Mouse (Mus musculus) MEL (cell line): Measurements from ENCODE around the gene Xrcc1. TPM values are rescaled to one million over a fixed set of nuclear protein-coding genes. Genes with fewer than 3 reads are reported as not detected.

ENCODE experiments used
- DNase-seq: peaks from one replicate; pipeline ENCODE4 v3.0.0; 2011; ENCODE audit warnings: low read depth, low spot score
- H3K27ac ChIP-seq: 2 replicates; pipeline ENCODE4 v1.5.1; 2012; ENCODE audit warnings: low read depth, mild to moderate bottlenecking, control low read depth, low read length, moderate library complexity; ENCODE audit not compliant: control insufficient read depth
- H3K27me3 ChIP-seq, 2 experiments: fragments of 150-350 bp in 1 of 2; sonication (generic) in 1 of 2; 2 replicates each; pipeline ENCODE4 v1.6.1; 2012; ENCODE audit warnings: low read length in 2 of 2, mild to moderate bottlenecking in 2 of 2, improper control_type of control experiment in 1 of 2, moderate library complexity in 1 of 2; ENCODE audit not compliant: insufficient read depth in 2 of 2, control insufficient read depth in 1 of 2
- H3K36me3 ChIP-seq, 2 experiments: 2 replicates each; pipeline ENCODE4 v1.6.1; 2012 to 2014; ENCODE audit warnings: low read length in 2 of 2, improper control_type of control experiment in 1 of 2, inconsistent platforms in 1 of 2, mild to moderate bottlenecking in 1 of 2; ENCODE audit not compliant: insufficient read depth in 2 of 2, control insufficient read depth in 1 of 2
- H3K4me1 ChIP-seq, 2 experiments: fragments of 150-350 bp in 1 of 2; sonication (generic) in 1 of 2; 2 replicates each; pipeline ENCODE4 v1.6.1; 2012; ENCODE audit warnings: low read length in 2 of 2, improper control_type of control experiment in 1 of 2, mild to moderate bottlenecking in 1 of 2; ENCODE audit not compliant: insufficient read depth in 2 of 2, control insufficient read depth in 1 of 2
- H3K4me3 ChIP-seq, 2 experiments: fragments of 150-350 bp in 1 of 2; sonication (generic) in 1 of 2; 2 replicates each; pipeline ENCODE4 v1.5.1; 2012; ENCODE audit warnings: low read depth in 2 of 2, low read length in 2 of 2, mild to moderate bottlenecking in 2 of 2, moderate library complexity in 2 of 2, control low read depth in 1 of 2, improper control_type of control experiment in 1 of 2; ENCODE audit not compliant: control insufficient read depth in 1 of 2, insufficient read depth in 1 of 2
- H3K79me2 ChIP-seq: 2 replicates; pipeline ENCODE4 v1.6.1; 2012; ENCODE audit warnings: mild to moderate bottlenecking, low read length, moderate library complexity; ENCODE audit not compliant: control insufficient read depth, poor library complexity, insufficient read depth
- H3K9ac ChIP-seq: 2 replicates; pipeline ENCODE4 v1.6.1; 2012; ENCODE audit warnings: low read depth, mild to moderate bottlenecking, control low read depth, low read length, moderate library complexity; ENCODE audit not compliant: control insufficient read depth, poor library complexity, severe bottlenecking
- H3K9me3 ChIP-seq: fragments of 150-350 bp; sonication (generic); replicated peaks from 2 replicates; pipeline ENCODE4 v1.6.1; 2012; ENCODE audit warnings: mild to moderate bottlenecking, low read length, improper control_type of control experiment, moderate library complexity; ENCODE audit not compliant: insufficient read depth
- BHLHE40 ChIP-seq: IDR thresholded peaks from 2 replicates; pipeline ENCODE4 v1.6.1; 2012; ENCODE audit warnings: low read depth, mild to moderate bottlenecking, inconsistent platforms, low read length, improper control_type of control experiment, borderline replicate concordance
- CHD1 ChIP-seq: IDR thresholded peaks from 2 replicates; pipeline ENCODE4 v1.6.1; 2012; ENCODE audit warnings: low read depth, mild to moderate bottlenecking, inconsistent platforms, low read length, improper control_type of control experiment
- E2F4 ChIP-seq: IDR thresholded peaks from 2 replicates; pipeline ENCODE4 v1.6.1; 2011; ENCODE audit warnings: low read depth, low read length, improper control_type of control experiment, borderline replicate concordance
- GABPA ChIP-seq: IDR thresholded peaks from 2 replicates; pipeline ENCODE4 v1.6.1; 2012; ENCODE audit warnings: low read depth, mild to moderate bottlenecking, inconsistent platforms, low read length, improper control_type of control experiment, moderate library complexity
- HCFC1 ChIP-seq: IDR thresholded peaks from 2 replicates; pipeline ENCODE4 v1.6.1; 2012; ENCODE audit warnings: low read depth, mild to moderate bottlenecking, inconsistent platforms, low read length, improper control_type of control experiment, moderate library complexity
- MAFK ChIP-seq: IDR thresholded peaks from 2 replicates; pipeline ENCODE4 v1.6.1; 2011; ENCODE audit warnings: low read depth, mild to moderate bottlenecking, low read length, improper control_type of control experiment, borderline replicate concordance
- MAX ChIP-seq: IDR thresholded peaks from 2 replicates; pipeline ENCODE4 v1.6.1; 2011; ENCODE audit warnings: low read length, improper control_type of control experiment
- MEF2A ChIP-seq: IDR thresholded peaks from 2 replicates; pipeline ENCODE4 v1.6.1; 2014; ENCODE audit warnings: low read depth, mild to moderate bottlenecking, inconsistent platforms, low read length, improper control_type of control experiment; ENCODE audit not compliant: poor library complexity, insufficient replicate concordance, severe bottlenecking; ENCODE audit errors: extremely low read depth
- POLR2AphosphoS5 ChIP-seq: IDR thresholded peaks from 2 replicates; pipeline ENCODE4 v1.6.1; 2012; ENCODE audit warnings: low read depth, borderline replicate concordance, mild to moderate bottlenecking, inconsistent platforms, low read length, moderate library complexity, mixed read lengths
- RCOR1 ChIP-seq: IDR thresholded peaks from 2 replicates; pipeline ENCODE4 v1.6.1; 2012; ENCODE audit warnings: low read depth, mild to moderate bottlenecking, inconsistent platforms, low read length, improper control_type of control experiment
- SMC3 ChIP-seq: IDR thresholded peaks from 2 replicates; pipeline ENCODE4 v1.6.1; 2011; ENCODE audit warnings: low read depth, low read length, improper control_type of control experiment
- TAL1 ChIP-seq: IDR thresholded peaks from 2 replicates; pipeline ENCODE4 v1.6.1; 2012; ENCODE audit warnings: mild to moderate bottlenecking, inconsistent platforms, low read length, moderate library complexity, mixed read lengths
- USF2 ChIP-seq, 2 experiments: IDR thresholded peaks; 2 replicates each; pipeline ENCODE4 v1.6.1; 2011 to 2012; ENCODE audit warnings: improper control_type of control experiment in 2 of 2, low read length in 2 of 2, borderline replicate concordance in 1 of 2, inconsistent platforms in 1 of 2, low read depth in 1 of 2, mild to moderate bottlenecking in 1 of 2; ENCODE audit not compliant: insufficient read depth in 1 of 2
- ZKSCAN1 ChIP-seq: IDR thresholded peaks from 2 replicates; pipeline ENCODE4 v1.6.1; 2012; ENCODE audit warnings: low read depth, mild to moderate bottlenecking, inconsistent platforms, low read length, improper control_type of control experiment, moderate library complexity
- ZMIZ1 ChIP-seq: IDR thresholded peaks from 2 replicates; pipeline ENCODE4 v1.6.1; 2012; ENCODE audit warnings: low read depth, mild to moderate bottlenecking, inconsistent platforms, low read length, improper control_type of control experiment, moderate library complexity
- polyA plus RNA-seq, 2 experiments: library from polyadenylated mRNA; stranded (reverse) in 1 of 2; unstranded in 1 of 2; fragments of >175 nt in 1 of 2; fragments of >200 nt in 1 of 2; gene quantifications; 2 replicates each; pipeline versions ENCODE4 v1.2.1 to v1.2.4; 2012; ENCODE audit warnings: low replicate concordance in 2 of 2, low read depth in 1 of 2; ENCODE audit not compliant: insufficient read length in 2 of 2, insufficient read depth in 1 of 2, missing spikeins in 1 of 2
- total RNA-seq: library from RNA; depleted of rRNA; stranded (reverse); fragments of 300-350 nt; gene quantifications from 2 replicates; pipeline ENCODE4 v1.2.3, GENCODE M21; 2012

Gene Xrcc1
- total and polyA plus RNA-seq, 3 experiments, result 97.4 to 574 (median 101) TPM

- H3K9ac ChIP-seq, result no peak overlapping the region
These were observed 23.3 kb upstream of the Xrcc1 start for GRCm38 (mm10) chr7:24522805-24523204.

GRCm38 (mm10) chr7:24523723-24524122 is 22.4 kb upstream of the Xrcc1 start:
- Histone ChIP-seq H3K4me3 (no peak overlapping the region), H3K27ac (no peak overlapping the region), H3K4me1 (peaks cover 2 to 10% of the 10 kb centered on the region in 2 experiments; a peak in 3 of 4 replicates), H3K79me2 (no peaks in the 10 kb centered on the region), H3K9me3 (no peaks in the 10 kb centered on the region), H3K9ac (no peak overlapping the region), H3K27me3 (peaks cover 0 to 2% of the 10 kb centered on the region in 2 experiments; a peak in 1 of 4 replicates), H3K36me3 (peaks cover 0 to 6% of the 10 kb centered on the region in 2 experiments; a peak in 1 of 4 replicates)
- DNase-seq, result no peak
- TF ChIP-seq HCFC1 (no peak), MAX (no peak), ZKSCAN1 (no peak), CHD1 (no peak), MEF2A (no peak), RCOR1 (no peak), POLR2AphosphoS5 (no peak), SMC3 (no peak), ZMIZ1 (no peak), BHLHE40 (no peak), E2F4 (no peak), TAL1 (no peak), GABPA (no peak)

More at GRCm38 (mm10) chr7:24522805-24523204, 23.3 kb upstream of the Xrcc1 start:
- H3K36me3 ChIP-seq, result no peaks in the 10 kb centered on the region
- no peak for TF ChIP-seq MAFK
- TF ChIP-seq USF2 (IDR thresholded peaks at IDR 0.05; ENCODE audit: borderline replicate concordance in 1 of 2, insufficient read depth in 1 of 2, low read depth in 1 of 2, low read length in 2 of 2), result no peak
- TF ChIP-seq TAL1, result no peak
- TF ChIP-seq, all 39 proteins: peak for 0
- Histone ChIP-seq H3K27me3 (peaks cover 0 to 2% of the 10 kb centered on the region in 2 experiments; a peak in 1 of 4 replicates), H3K4me3 (no peak overlapping the region), H3K27ac (no peak overlapping the region), H3K79me2 (no peaks in the 10 kb centered on the region), H3K9me3 (no peaks in the 10 kb centered on the region), H3K4me1 (0 out of 4 replicates have a peak, but pooled peaks cover 0 to 2% of the 10 kb centered on the region in 2 experiments)
- no peak for DNase-seq
